Mouse (Mus musculus): ENCODE results near the gene Galnt7.

The Galnt7 gene

GRCm38 (mm10) chr8:57585128-57585442, 67.7 kb downstream of the Galnt7 start:
- no peak for DNase-seq (ENCODE audit: low read depth)

GRCm38 (mm10) chr8:57584416-57585127, 68.3 kb downstream of the Galnt7 start:
- DNase-seq (ENCODE audit: low read depth), result no peak

GRCm38 (mm10) chr8:57579845-57580244, 73.0 kb downstream of the Galnt7 start:
- peak; percentile 30 for DNase-seq (ENCODE audit: low read depth)

- DNase-seq (ENCODE audit: low read depth), result no peak
Observed at GRCm38 (mm10) chr8:57577301-57577700, 75.5 kb downstream of the Galnt7 start.

GRCm38 (mm10) chr8:57576238-57576637, 76.6 kb downstream of the Galnt7 start:
- peak; percentile 17 for DNase-seq (ENCODE audit: low read depth)

- no peak for DNase-seq (ENCODE audit: low read depth)
Observed at GRCm38 (mm10) chr8:57575336-57575735, 77.5 kb downstream of the Galnt7 start.

- peak; percentile 88 for DNase-seq (ENCODE audit: low read depth)
Observed at GRCm38 (mm10) chr8:57574398-57574797, 78.4 kb downstream of the Galnt7 start.

- no peak for DNase-seq (ENCODE audit: low read depth)
Observed at GRCm38 (mm10) chr8:57573844-57574243, 79.0 kb downstream of the Galnt7 start.

GRCm38 (mm10) chr8:57569886-57570285, 82.9 kb downstream of the Galnt7 start:
- DNase-seq (ENCODE audit: low read depth), result no peak

- DNase-seq (ENCODE audit: low read depth), result no peak
Observed at GRCm38 (mm10) chr8:57569400-57569795, 83.4 kb downstream of the Galnt7 start.

- no peak for DNase-seq (ENCODE audit: low read depth)
Observed at GRCm38 (mm10) chr8:57568633-57569399, 84.0 kb downstream of the Galnt7 start.

GRCm38 (mm10) chr8:57567998-57568397, 84.8 kb downstream of the Galnt7 start:
- no peak for DNase-seq (ENCODE audit: low read depth)

- DNase-seq (ENCODE audit: low read depth), result no peak
Observed at GRCm38 (mm10) chr8:57565039-57565438, 87.8 kb downstream of the Galnt7 start.

GRCm38 (mm10) chr8:57563726-57564125, 89.1 kb downstream of the Galnt7 start:
- no peak for DNase-seq (ENCODE audit: low read depth)

GRCm38 (mm10) chr8:57562741-57563140, 90.1 kb downstream of the Galnt7 start:
- peak; percentile 53 for DNase-seq (ENCODE audit: low read depth)

- DNase-seq (ENCODE audit: low read depth), result no peak
Observed at GRCm38 (mm10) chr8:57560926-57561325, 91.9 kb downstream of the Galnt7 start.

GRCm38 (mm10) chr8:57552102-57553032, 100.5 kb downstream of the Galnt7 start:
- DNase-seq (ENCODE audit: low read depth), result peak; percentile 47

GRCm38 (mm10) chr8:57547581-57547980, 105.3 kb downstream of the Galnt7 start:
- no peak for DNase-seq (ENCODE audit: low read depth)

- DNase-seq (ENCODE audit: low read depth), result no peak
Observed at GRCm38 (mm10) chr8:57546834-57547233, 106.0 kb downstream of the Galnt7 start.

- no peak for DNase-seq (ENCODE audit: low read depth)
Observed at GRCm38 (mm10) chr8:57546401-57546800, 106.4 kb downstream of the Galnt7 start.

GRCm38 (mm10) chr8:57541405-57541804, 111.4 kb downstream of the Galnt7 start:
- DNase-seq (ENCODE audit: low read depth), result no peak

GRCm38 (mm10) chr8:57540951-57541350, 111.9 kb downstream of the Galnt7 start:
- no peak for DNase-seq (ENCODE audit: low read depth)

Measured in NIH3T3 (cell line).